Mouse (Mus musculus) left cerebral cortex, postnatal 14 days (tissue): Measurements from ENCODE around the gene Mettl1. TPM values are rescaled to one million over a fixed set of nuclear protein-coding genes. Genes with fewer than 3 reads are reported as not detected.

ENCODE experiments used
- DNase-seq, 2 experiments: peaks; one replicate each; pipeline ENCODE4 v3.0.0; 2021 to 2022; ENCODE audit warnings: low spot score in 2 of 2, mixed read lengths in 1 of 2
- intact Hi-C: fragments of 180-260 bp; cut with DNase I; formaldehyde crosslinking; loops from one replicate; pipeline ENCODE4 v1.15.1; 2025
- long read RNA-seq, 2 experiments: library from polyadenylated mRNA; stranded (forward); transcript quantifications; one replicate each; pipeline ENCODE4 v2.0.0; 2021
- total RNA-seq, 2 experiments: library from RNA; stranded (reverse); gene quantifications; 2 replicates each; pipeline ENCODE4 v1.2.3; 2021

The Mettl1 gene
- total RNA-seq, result 10 to 100 TPM; 10.3 to 11.1 TPM
- long read RNA-seq, experiment 1, transcript Mettl1-201 (6 exons, 1,791 nt), result major isoform, 8 of 9 reads
- long read RNA-seq, experiment 1, partial matches to known transcripts, result 0 of 9 reads
- long read RNA-seq, experiment 1, other reads (novel, unspliced or antisense), result 1 of 9 reads
- long read RNA-seq, experiment 2, partial matches to known transcripts, result 0 of 5 reads
- long read RNA-seq, experiment 2, other reads (novel, unspliced or antisense), result 2 of 5 reads

- no peak for DNase-seq
Measured at GRCm38 (mm10) chr10:127041274-127041766, at the start of gene Mettl1, which contains the start of gene Eef1akmt3. Gene Mettl1, plus strand, starts transcription at chr10:127041414. Gene Eef1akmt3, minus strand, starts transcription at chr10:127041513.

GRCm38 (mm10) chr10:126991676-126992075 lies 49.5 kb upstream of the Mettl1 start:
- intact Hi-C loops, result loop anchor here (5.0 kb wide), 1 partner anchor 41 kb away; the partner anchor contains the start of gene Tsfm
- DNase-seq, result no peak

More at GRCm38 (mm10) chr10:127041274-127041766, at the start of gene Mettl1, which contains the start of gene Eef1akmt3:
- intact Hi-C loops, result no loop called here

- DNase-seq, result no peak
- intact Hi-C loops, result loop anchor here (5.0 kb wide), 1 partner anchor 39 kb away; the partner anchor contains the start of gene Tsfm
Measured at GRCm38 (mm10) chr10:126993621-126994020, 47.6 kb upstream of the Mettl1 start.

- intact Hi-C loops, result no loop called here
Measured at GRCm38 (mm10) chr10:126997340-126998113, 43.7 kb upstream of the Mettl1 start.

GRCm38 (mm10) chr10:127000529-127000928 lies 40.7 kb upstream of the Mettl1 start, which contains the start of gene Avil:
Gene Avil, plus strand, starts transcription at chr10:127000709.
- intact Hi-C loops, result no loop called here

More at GRCm38 (mm10) chr10:126997340-126998113, 43.7 kb upstream of the Mettl1 start:
- DNase-seq, result no peak

GRCm38 (mm10) chr10:127001297-127001696 lies 39.9 kb upstream of the Mettl1 start:
- intact Hi-C loops, result no loop called here
- no peak for DNase-seq

More at GRCm38 (mm10) chr10:127000529-127000928, 40.7 kb upstream of the Mettl1 start, which contains the start of gene Avil:
- no peak for DNase-seq

- intact Hi-C loops, result no loop called here
- no peak for DNase-seq
Measured at GRCm38 (mm10) chr10:127002056-127002455, 39.2 kb upstream of the Mettl1 start.

GRCm38 (mm10) chr10:127002765-127003164 lies 38.4 kb upstream of the Mettl1 start:
- DNase-seq, result no peak
- intact Hi-C loops, result no loop called here

- intact Hi-C loops, result no loop called here
- DNase-seq, result no peak
Measured at GRCm38 (mm10) chr10:127003334-127003733, 37.9 kb upstream of the Mettl1 start.

GRCm38 (mm10) chr10:127003806-127004205 lies 37.4 kb upstream of the Mettl1 start:
- no peak for DNase-seq
- intact Hi-C loops, result no loop called here

GRCm38 (mm10) chr10:127016488-127016887 lies 24.7 kb upstream of the Mettl1 start:
- intact Hi-C loops, result no loop called here
- DNase-seq, result no peak

- intact Hi-C loops, result no loop called here
- no peak for DNase-seq
Measured at GRCm38 (mm10) chr10:127017071-127017470, 24.1 kb upstream of the Mettl1 start.

- DNase-seq, result no peak
- intact Hi-C loops, result no loop called here
Measured at GRCm38 (mm10) chr10:127018422-127018821, 22.8 kb upstream of the Mettl1 start.

GRCm38 (mm10) chr10:127030336-127031296 lies 10.6 kb upstream of the Mettl1 start, which contains the start of gene Tsfm:
Gene Tsfm, minus strand, starts transcription at chr10:127030840.
- intact Hi-C loops, result loop anchor here (2.0 to 5.0 kb wide), 2 partner anchors 38 to 112 kb away; no protein-coding TSS in a partner anchor
- peak; percentile 86 to 94 for DNase-seq

- DNase-seq, result no peak
- intact Hi-C loops, result loop anchor here (5.0 kb wide), 1 partner anchor 41 kb away; no protein-coding TSS in a partner anchor
Measured at GRCm38 (mm10) chr10:127033301-127033741, 7.9 kb upstream of the Mettl1 start.

- DNase-seq, result no peak
- intact Hi-C loops, result no loop called here
Measured at GRCm38 (mm10) chr10:127036273-127036672, 4.9 kb upstream of the Mettl1 start.

GRCm38 (mm10) chr10:127037641-127038040 lies 3.6 kb upstream of the Mettl1 start:
- intact Hi-C loops, result no loop called here
- DNase-seq, result no peak

- intact Hi-C loops, result no loop called here
- peak; percentile 51 to 56 for DNase-seq
Measured at GRCm38 (mm10) chr10:127040569-127041214, 522 bp upstream of the Mettl1 start.
